Mouse (Mus musculus) right cerebral cortex, adult 18-20 months (tissue): ENCODE measurements around the gene Rimbp3.
A peak's percentile ranks its signal among the peaks of the same experiment; 100 is the strongest.
"Not testable (repeated sequence)": the region's sequence is repeated elsewhere in the genome, so short reads cannot be mapped to it uniquely, and the experiment has no call there.

Experiments
- DNase-seq: peaks from one replicate; pipeline ENCODE4 v3.0.0; 2022; ENCODE audit warnings: mixed read lengths

Gene Rimbp3

GRCm38 (mm10) chr16:17208389-17209361 lies at the start of gene Rimbp3:
Gene Rimbp3, plus strand, starts transcription at chr16:17208603.
- DNase-seq = peak; percentile 86

- not testable (repeated sequence) for DNase-seq
Measured at GRCm38 (mm10) chr16:17165478-17165877, 42.9 kb upstream of the Rimbp3 start.

GRCm38 (mm10) chr16:17167179-17167578 lies 41.2 kb upstream of the Rimbp3 start:
- no peak for DNase-seq

GRCm38 (mm10) chr16:17168049-17168448 lies 40.4 kb upstream of the Rimbp3 start:
- no peak for DNase-seq

GRCm38 (mm10) chr16:17175765-17176164 lies 32.6 kb upstream of the Rimbp3 start:
- DNase-seq = no peak

- no peak for DNase-seq
Measured at GRCm38 (mm10) chr16:17177623-17178170, 30.7 kb upstream of the Rimbp3 start.

- no peak for DNase-seq
Measured at GRCm38 (mm10) chr16:17179706-17180105, 28.7 kb upstream of the Rimbp3 start.

- DNase-seq = no peak
Measured at GRCm38 (mm10) chr16:17181382-17181781, 27.0 kb upstream of the Rimbp3 start.

- DNase-seq = no peak
Measured at GRCm38 (mm10) chr16:17182136-17182535, 26.3 kb upstream of the Rimbp3 start.

GRCm38 (mm10) chr16:17183003-17183402 lies 25.4 kb upstream of the Rimbp3 start:
- DNase-seq = no peak

- no peak for DNase-seq
Measured at GRCm38 (mm10) chr16:17185475-17185874, 22.9 kb upstream of the Rimbp3 start.

- no peak for DNase-seq
Measured at GRCm38 (mm10) chr16:17193823-17194222, 14.6 kb upstream of the Rimbp3 start.

GRCm38 (mm10) chr16:17200121-17200952 lies 8.1 kb upstream of the Rimbp3 start:
- DNase-seq = peak; percentile 10

GRCm38 (mm10) chr16:17200953-17201707 lies 7.3 kb upstream of the Rimbp3 start:
- peak; percentile 90 for DNase-seq

GRCm38 (mm10) chr16:17201977-17202376 lies 6.4 kb upstream of the Rimbp3 start:
- peak; percentile 33 for DNase-seq

- no peak for DNase-seq
Measured at GRCm38 (mm10) chr16:17202549-17202948, 5.9 kb upstream of the Rimbp3 start, which contains the start of gene Ube2l3. Gene Ube2l3, minus strand, starts transcription at chr16:17202649.

GRCm38 (mm10) chr16:17204990-17205389 lies 3.4 kb upstream of the Rimbp3 start:
- DNase-seq = no peak

GRCm38 (mm10) chr16:17209404-17209960 lies 1.1 kb downstream of the Rimbp3 start:
- DNase-seq = peak; percentile 7

GRCm38 (mm10) chr16:17209981-17210838 lies 1.8 kb downstream of the Rimbp3 start:
- DNase-seq = peak; percentile 85

- no peak for DNase-seq
Measured at GRCm38 (mm10) chr16:17216934-17217633, 8.7 kb downstream of the Rimbp3 start.
